Mouse (Mus musculus) MEL (cell line): ENCODE data around the gene A730049H05Rik. TPM values are rescaled to one million over a fixed set of nuclear protein-coding genes. Genes with fewer than 3 reads are reported as not detected.

Experiments
- DNase-seq: peaks from one replicate; pipeline ENCODE4 v3.0.0; 2011; ENCODE audit warnings: low read depth, low spot score
- H3K27ac ChIP-seq: 2 replicates; pipeline ENCODE4 v1.5.1; 2012; ENCODE audit warnings: low read depth, mild to moderate bottlenecking, control low read depth, low read length, moderate library complexity; ENCODE audit not compliant: control insufficient read depth
- H3K27me3 ChIP-seq, 2 experiments: fragments of 150-350 bp in 1 of 2; sonication (generic) in 1 of 2; 2 replicates each; pipeline ENCODE4 v1.6.1; 2012; ENCODE audit warnings: low read length in 2 of 2, mild to moderate bottlenecking in 2 of 2, improper control_type of control experiment in 1 of 2, moderate library complexity in 1 of 2; ENCODE audit not compliant: insufficient read depth in 2 of 2, control insufficient read depth in 1 of 2
- H3K36me3 ChIP-seq, 2 experiments: 2 replicates each; pipeline ENCODE4 v1.6.1; 2012 to 2014; ENCODE audit warnings: low read length in 2 of 2, improper control_type of control experiment in 1 of 2, inconsistent platforms in 1 of 2, mild to moderate bottlenecking in 1 of 2; ENCODE audit not compliant: insufficient read depth in 2 of 2, control insufficient read depth in 1 of 2
- H3K4me1 ChIP-seq, 2 experiments: fragments of 150-350 bp in 1 of 2; sonication (generic) in 1 of 2; 2 replicates each; pipeline ENCODE4 v1.6.1; 2012; ENCODE audit warnings: low read length in 2 of 2, improper control_type of control experiment in 1 of 2, mild to moderate bottlenecking in 1 of 2; ENCODE audit not compliant: insufficient read depth in 2 of 2, control insufficient read depth in 1 of 2
- H3K4me3 ChIP-seq, 2 experiments: fragments of 150-350 bp in 1 of 2; sonication (generic) in 1 of 2; 2 replicates each; pipeline ENCODE4 v1.5.1; 2012; ENCODE audit warnings: low read depth in 2 of 2, low read length in 2 of 2, mild to moderate bottlenecking in 2 of 2, moderate library complexity in 2 of 2, control low read depth in 1 of 2, improper control_type of control experiment in 1 of 2; ENCODE audit not compliant: control insufficient read depth in 1 of 2, insufficient read depth in 1 of 2
- H3K79me2 ChIP-seq: 2 replicates; pipeline ENCODE4 v1.6.1; 2012; ENCODE audit warnings: mild to moderate bottlenecking, low read length, moderate library complexity; ENCODE audit not compliant: control insufficient read depth, poor library complexity, insufficient read depth
- H3K9ac ChIP-seq: 2 replicates; pipeline ENCODE4 v1.6.1; 2012; ENCODE audit warnings: low read depth, mild to moderate bottlenecking, control low read depth, low read length, moderate library complexity; ENCODE audit not compliant: control insufficient read depth, poor library complexity, severe bottlenecking
- H3K9me3 ChIP-seq: fragments of 150-350 bp; sonication (generic); replicated peaks from 2 replicates; pipeline ENCODE4 v1.6.1; 2012; ENCODE audit warnings: mild to moderate bottlenecking, low read length, improper control_type of control experiment, moderate library complexity; ENCODE audit not compliant: insufficient read depth
- CHD1 ChIP-seq: IDR thresholded peaks from 2 replicates; pipeline ENCODE4 v1.6.1; 2012; ENCODE audit warnings: low read depth, mild to moderate bottlenecking, inconsistent platforms, low read length, improper control_type of control experiment
- CTCF ChIP-seq, 3 experiments: IDR thresholded peaks in 2 of 3; conservative IDR thresholded peaks in 1 of 3; 2 replicates each; pipeline ENCODE4 v1.5.1; 2011 to 2012; ENCODE audit warnings: low read length in 3 of 3, low read depth in 2 of 3, mild to moderate bottlenecking in 2 of 3, improper control_type of control experiment in 1 of 3, inconsistent platforms in 1 of 3, mixed read lengths in 1 of 3, moderate library complexity in 1 of 3; ENCODE audit not compliant: control insufficient read depth in 1 of 3, insufficient read depth in 1 of 3, poor library complexity in 1 of 3, severe bottlenecking in 1 of 3
- E2F4 ChIP-seq: IDR thresholded peaks from 2 replicates; pipeline ENCODE4 v1.6.1; 2011; ENCODE audit warnings: low read depth, low read length, improper control_type of control experiment, borderline replicate concordance
- EP300 ChIP-seq, 2 experiments: IDR thresholded peaks; 2 replicates each; pipeline ENCODE4 v1.6.1; 2011; ENCODE audit warnings: improper control_type of control experiment in 2 of 2, low read length in 2 of 2, low read depth in 1 of 2, mild to moderate bottlenecking in 1 of 2
- ETS1 ChIP-seq: IDR thresholded peaks from 2 replicates; pipeline ENCODE4 v1.6.1; 2012; ENCODE audit warnings: low read depth, mild to moderate bottlenecking, inconsistent platforms, low read length, improper control_type of control experiment, moderate library complexity
- MAFK ChIP-seq: IDR thresholded peaks from 2 replicates; pipeline ENCODE4 v1.6.1; 2011; ENCODE audit warnings: low read depth, mild to moderate bottlenecking, low read length, improper control_type of control experiment, borderline replicate concordance
- MAZ ChIP-seq: IDR thresholded peaks from 2 replicates; pipeline ENCODE4 v1.6.1; 2012; ENCODE audit warnings: low read depth, mild to moderate bottlenecking, inconsistent platforms, low read length, improper control_type of control experiment
- MEF2A ChIP-seq: IDR thresholded peaks from 2 replicates; pipeline ENCODE4 v1.6.1; 2014; ENCODE audit warnings: low read depth, mild to moderate bottlenecking, inconsistent platforms, low read length, improper control_type of control experiment; ENCODE audit not compliant: poor library complexity, insufficient replicate concordance, severe bottlenecking; ENCODE audit errors: extremely low read depth
- MXI1 ChIP-seq: IDR thresholded peaks from 2 replicates; pipeline ENCODE4 v1.6.1; 2011; ENCODE audit warnings: mild to moderate bottlenecking, low read depth, low read length, improper control_type of control experiment
- MYB ChIP-seq: IDR thresholded peaks from 2 replicates; pipeline ENCODE4 v1.6.1; 2011; ENCODE audit warnings: mild to moderate bottlenecking, low read depth, low read length, improper control_type of control experiment
- NELFE ChIP-seq: IDR thresholded peaks from 2 replicates; pipeline ENCODE4 v1.6.1; 2011; ENCODE audit warnings: low read depth, low read length, improper control_type of control experiment
- POLR2AphosphoS2 ChIP-seq: IDR thresholded peaks from 2 replicates; pipeline ENCODE4 v1.6.1; 2011; ENCODE audit warnings: low read length, improper control_type of control experiment
- POLR2AphosphoS5 ChIP-seq: IDR thresholded peaks from 2 replicates; pipeline ENCODE4 v1.6.1; 2012; ENCODE audit warnings: low read depth, borderline replicate concordance, mild to moderate bottlenecking, inconsistent platforms, low read length, moderate library complexity, mixed read lengths
- RAD21 ChIP-seq: IDR thresholded peaks from 2 replicates; pipeline ENCODE4 v1.6.1; 2011; ENCODE audit warnings: mild to moderate bottlenecking, low read depth, low read length, improper control_type of control experiment
- RCOR1 ChIP-seq: IDR thresholded peaks from 2 replicates; pipeline ENCODE4 v1.6.1; 2012; ENCODE audit warnings: low read depth, mild to moderate bottlenecking, inconsistent platforms, low read length, improper control_type of control experiment
- SIN3A ChIP-seq: IDR thresholded peaks from 2 replicates; pipeline ENCODE4 v1.6.1; 2012; ENCODE audit warnings: low read length, improper control_type of control experiment, inconsistent platforms
- SMC3 ChIP-seq: IDR thresholded peaks from 2 replicates; pipeline ENCODE4 v1.6.1; 2011; ENCODE audit warnings: low read depth, low read length, improper control_type of control experiment
- TAL1 ChIP-seq: IDR thresholded peaks from 2 replicates; pipeline ENCODE4 v1.6.1; 2012; ENCODE audit warnings: mild to moderate bottlenecking, inconsistent platforms, low read length, moderate library complexity, mixed read lengths
- TBP ChIP-seq: IDR thresholded peaks from 2 replicates; pipeline ENCODE4 v1.8.0; 2011; ENCODE audit warnings: low read depth, low read length, improper control_type of control experiment
- UBTF ChIP-seq: IDR thresholded peaks from 2 replicates; pipeline ENCODE4 v1.6.1; 2012; ENCODE audit warnings: low read depth, mild to moderate bottlenecking, inconsistent platforms, low read length, improper control_type of control experiment, moderate library complexity, borderline replicate concordance; ENCODE audit not compliant: insufficient read depth
- ZC3H11A ChIP-seq: IDR thresholded peaks from 2 replicates; pipeline ENCODE4 v1.6.1; 2012; ENCODE audit warnings: low read depth, mild to moderate bottlenecking, inconsistent platforms, low read length, improper control_type of control experiment
- ZMIZ1 ChIP-seq: IDR thresholded peaks from 2 replicates; pipeline ENCODE4 v1.6.1; 2012; ENCODE audit warnings: low read depth, mild to moderate bottlenecking, inconsistent platforms, low read length, improper control_type of control experiment, moderate library complexity
- ZNF384 ChIP-seq: IDR thresholded peaks from 2 replicates; pipeline ENCODE4 v1.6.1; 2012; ENCODE audit warnings: low read depth, mild to moderate bottlenecking, inconsistent platforms, low read length, improper control_type of control experiment
- polyA plus RNA-seq, 2 experiments: library from polyadenylated mRNA; stranded (reverse) in 1 of 2; unstranded in 1 of 2; fragments of >175 nt in 1 of 2; fragments of >200 nt in 1 of 2; gene quantifications; 2 replicates each; pipeline versions ENCODE4 v1.2.1 to v1.2.4; 2012; ENCODE audit warnings: low replicate concordance in 2 of 2, low read depth in 1 of 2; ENCODE audit not compliant: insufficient read length in 2 of 2, insufficient read depth in 1 of 2, missing spikeins in 1 of 2
- total RNA-seq: library from RNA; depleted of rRNA; stranded (reverse); fragments of 300-350 nt; gene quantifications from 2 replicates; pipeline ENCODE4 v1.2.3, GENCODE M21; 2012

Gene A730049H05Rik
- total and polyA plus RNA-seq, 3 experiments, result not detected

DNA sequence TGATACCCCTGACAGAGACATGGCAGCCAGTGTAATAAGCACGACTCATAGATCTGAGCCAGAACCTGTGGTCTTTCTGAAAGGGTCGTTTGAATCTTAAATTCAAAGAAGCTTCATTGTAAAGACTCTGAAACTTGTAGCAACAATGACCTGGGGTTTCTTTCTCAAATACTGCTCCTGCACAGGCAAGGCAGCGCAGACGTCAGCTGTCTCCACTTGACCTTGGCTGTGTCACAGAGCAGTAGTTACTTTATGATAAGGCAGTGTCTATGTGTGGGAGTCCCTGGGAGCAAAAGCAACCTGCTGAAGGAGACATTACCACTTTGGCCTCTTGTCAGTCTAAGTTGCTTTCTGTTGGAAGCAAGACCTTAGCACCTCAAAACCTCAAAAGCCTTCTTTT lies 30.3 kb downstream of the A730049H05Rik start:
- Histone ChIP-seq H3K9me3 (no peaks in the 10 kb centered on the region), H3K79me2 (no peaks in the 10 kb centered on the region), H3K4me1 (no peaks in the 10 kb centered on the region)

DNA sequence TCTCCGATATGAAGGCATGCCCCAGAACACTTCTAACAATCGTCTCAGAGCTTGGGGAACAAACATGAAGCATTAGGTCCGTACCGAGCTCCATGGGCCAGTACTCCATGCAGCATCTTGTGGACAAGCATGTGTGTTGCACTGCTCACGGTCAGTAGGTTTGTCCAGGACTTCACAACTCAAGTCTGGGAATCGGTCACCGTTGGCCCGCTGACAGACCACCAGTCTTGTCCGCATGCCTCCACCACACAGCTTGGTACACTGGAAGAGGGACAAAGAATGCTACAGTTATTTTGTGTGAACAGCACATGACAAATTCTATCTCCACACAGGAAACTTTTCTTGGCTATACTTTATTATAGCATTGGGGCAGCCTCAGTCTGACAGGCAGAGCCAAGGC lies 32.9 kb downstream of the A730049H05Rik start:
- Histone ChIP-seq H3K27ac (no peak overlapping the region), H3K4me3 (no peak overlapping the region), H3K36me3 (no peaks in the 10 kb centered on the region), H3K9me3 (no peaks in the 10 kb centered on the region), H3K4me1 (no peaks in the 10 kb centered on the region), H3K27me3 (no peaks in the 10 kb centered on the region), H3K9ac (no peak overlapping the region), H3K79me2 (no peaks in the 10 kb centered on the region)
- DNase-seq, result no peak
- TF ChIP-seq ETS1 (no peak), RAD21 (no peak), MYB (no peak), E2F4 (no peak), ZMIZ1 (no peak)

More for the DNA sequence above, 30.3 kb downstream of the A730049H05Rik start:
- no peak overlapping the region for H3K9ac ChIP-seq
- DNase-seq, result no peak
- TF ChIP-seq POLR2AphosphoS5 (no peak), POLR2AphosphoS2 (no peak), MXI1 (no peak), ZC3H11A (no peak), CHD1 (no peak), TAL1 (no peak), CTCF (IDR thresholded peaks at IDR 0.05 in 2 of 3, conservative IDR thresholded peaks at IDR 0.05 in 1 of 3; ENCODE audit: control insufficient read depth in 1 of 3, insufficient read depth in 1 of 3, low read depth in 2 of 3, low read length in 3 of 3, poor library complexity in 1 of 3, severe bottlenecking in 1 of 3) (no peak), MAFK (no peak), SMC3 (no peak), MYB (no peak), ZNF384 (no peak), UBTF (no peak), E2F4 (no peak), MAZ (no peak), TBP (no peak), RCOR1 (no peak), SIN3A (no peak), EP300 (IDR thresholded peaks at IDR 0.05; ENCODE audit: low read depth in 1 of 2, low read length in 2 of 2) (no peak), MEF2A (no peak), NELFE (no peak)
- TF ChIP-seq, all 39 proteins: peak for 0
- Histone ChIP-seq H3K27me3 (no peaks in the 10 kb centered on the region), H3K36me3 (no peaks in the 10 kb centered on the region), H3K4me3 (no peak overlapping the region), H3K27ac (no peak overlapping the region)
